Mouse (Mus musculus) hindbrain, postnatal 0 days (tissue): ENCODE data around the gene Gm14597. TPM values are rescaled to one million over a fixed set of nuclear protein-coding genes. Genes with fewer than 3 reads are reported as not detected.
A peak's percentile ranks its signal among the peaks of the same experiment; 100 is the strongest.
"Not testable (repeated sequence)": the region's sequence is repeated elsewhere in the genome, so short reads cannot be mapped to it uniquely, and the experiment has no call there.

Source experiments
- ATAC-seq: fragments of 200-750 bp; cut with Nextera tagmentation; 2 replicates; pipeline ENCODE4 v1.8.0; 2017; ENCODE audit warnings: mild to moderate bottlenecking, moderate TSS enrichment, moderate library complexity
- DNase-seq: peaks from one replicate; pipeline ENCODE4 v3.0.0-alpha.2; 2015; ENCODE audit warnings: low spot score
- H3K27ac ChIP-seq: fragments of 300-500 bp; sonication (generic); 2 replicates; pipeline ENCODE4 v1.5.1; 2014; ENCODE audit warnings: mild to moderate bottlenecking
- H3K27me3 ChIP-seq: fragments of 300-500 bp; sonication (generic); 2 replicates; pipeline ENCODE4 v1.6.1; 2014; ENCODE audit warnings: low read length, mixed read lengths; ENCODE audit not compliant: insufficient read depth
- H3K36me3 ChIP-seq: fragments of 300-500 bp; sonication (generic); 2 replicates; pipeline ENCODE4 v1.6.1; 2014; ENCODE audit warnings: low read length, mixed read lengths; ENCODE audit not compliant: insufficient read depth
- H3K4me1 ChIP-seq: fragments of 300-500 bp; sonication (generic); 2 replicates; pipeline ENCODE4 v1.6.1; 2014; ENCODE audit warnings: antibody characterized with exemption, low read length, mixed read lengths; ENCODE audit not compliant: insufficient read depth
- H3K4me2 ChIP-seq: fragments of 300-500 bp; sonication (generic); 2 replicates; pipeline ENCODE4 v1.6.1; 2014; ENCODE audit warnings: low read depth, mild to moderate bottlenecking, low read length, moderate library complexity, mixed read lengths
- H3K4me3 ChIP-seq: fragments of 300-500 bp; sonication (generic); 2 replicates; pipeline ENCODE4 v1.5.1; 2014; ENCODE audit warnings: low read length
- H3K9ac ChIP-seq: fragments of 300-500 bp; sonication (generic); replicated peaks from 2 replicates; pipeline ENCODE4 v1.6.1; 2014; ENCODE audit warnings: mild to moderate bottlenecking, low read length, moderate library complexity, mixed read lengths
- H3K9me3 ChIP-seq: fragments of 300-500 bp; sonication (generic); 2 replicates; pipeline ENCODE4 v1.6.1; 2016; ENCODE audit warnings: low read length, mixed read lengths
- CTCF ChIP-seq: IDR thresholded peaks from 2 replicates; pipeline ENCODE4 v1.5.1; 2016; ENCODE audit warnings: antibody characterized with exemption, control low read depth, low read depth
- WGBS: fragments of 180-500 bp; shearing (Covaris S2); extraction: QIAGEN DNeasy Blood & Tissue Kit; methylation state at CpG from one replicate; pipeline ENCODE4 v1.1.7; 2014; 5-methylcytosine and 5-hydroxymethylcytosine counted together
- polyA plus RNA-seq: library from polyadenylated mRNA; unstranded; fragments of >200 nt; fragmentation: Nextera tagmentation; extraction: Ambion mirVana; gene quantifications from 2 replicates; pipeline ENCODE4 v1.2.1, GENCODE M21; 2015
- total RNA-seq: library from RNA; depleted of rRNA; stranded (reverse); fragments of >200 nt; gene quantifications from 2 replicates; pipeline ENCODE4 v1.2.3, GENCODE M21; 2014; rRNA removed

The Gm14597 gene
- not detected in 2 replicates for total RNA-seq
- 0.64 TPM in 1 of 2 replicates, not detected in the other for polyA plus RNA-seq

DNA sequence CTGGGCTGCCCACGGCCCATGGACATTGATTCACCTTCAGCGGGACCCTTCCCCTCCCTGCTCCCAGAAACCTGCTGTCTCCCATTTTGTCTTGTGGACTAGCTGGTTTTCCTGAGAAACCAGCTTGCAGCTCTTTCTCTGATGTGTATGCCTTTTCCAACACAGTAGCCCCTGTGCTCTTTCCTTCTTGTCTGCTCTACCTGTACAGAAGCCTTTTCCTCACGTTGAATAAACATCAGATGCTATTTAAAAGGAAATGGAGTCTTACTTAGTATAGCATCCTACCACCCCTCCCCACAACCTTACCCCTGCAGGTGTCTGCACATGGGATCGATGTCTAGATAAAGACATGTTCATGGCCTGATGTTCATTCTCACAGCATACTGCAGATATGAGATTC lies at the start of gene Gm14597:
Gm14597 (minus strand) TSS at position 101 of the 400 bp plus-strand sequence.
- H3K4me1 ChIP-seq, H3K27me3 ChIP-seq, H3K36me3 ChIP-seq, H3K9me3 ChIP-seq, DNase-seq, ATAC-seq: not testable (repeated sequence)
- peak within 1 kb of the TSS; percentile 52 for H3K9ac ChIP-seq
- WGBS = 60% methylated on average over 3 of the region's 4 CpGs
- H3K4me2 ChIP-seq = peak within 1 kb of the TSS; percentile 55
- peak within 1 kb of the TSS; percentile 89 for H3K27ac ChIP-seq
- peak within 1 kb of the TSS; percentile 42 for H3K4me3 ChIP-seq

GRCm38 (mm10) chrX:53652917-53653316 lies 44.1 kb upstream of the Gm14597 start:
- not testable (repeated sequence) for ATAC-seq, H3K9ac ChIP-seq, DNase-seq, H3K4me2 ChIP-seq, H3K36me3 ChIP-seq, H3K9me3 ChIP-seq, H3K27me3 ChIP-seq, H3K4me3 ChIP-seq, H3K27ac ChIP-seq, H3K4me1 ChIP-seq
- 67% methylated on average over 4 of the region's 4 CpGs for WGBS

GRCm38 (mm10) chrX:53645885-53646284 lies 37.1 kb upstream of the Gm14597 start:
- no peaks in the 10 kb centered on the region for H3K9me3 ChIP-seq
- H3K4me2 ChIP-seq = no peak overlapping the region
- no peak overlapping the region for H3K27ac ChIP-seq
- no peaks in the 10 kb centered on the region for H3K36me3 ChIP-seq
- no peak for TF ChIP-seq CTCF
- ATAC-seq (no peak), DNase-seq (no peak)
- 76% methylated on average over 6 of the region's 6 CpGs for WGBS
- no peaks in the 10 kb centered on the region for H3K27me3 ChIP-seq
- no peak overlapping the region for H3K9ac ChIP-seq
- no peaks in the 10 kb centered on the region for H3K4me1 ChIP-seq
- no peak overlapping the region for H3K4me3 ChIP-seq

GRCm38 (mm10) chrX:53642980-53643961 lies 34.5 kb upstream of the Gm14597 start, which contains the start of gene Rtl8a:
TSS of gene Rtl8a (minus strand) at chrX:53643682.
- 39% methylated on average over 11 of the region's 50 CpGs for WGBS
- Histone ChIP-seq H3K4me2 (peak within 1 kb of the TSS; percentile 45), H3K27ac (peak within 1 kb of the TSS; percentile 26; the same call in 1 of the 2 replicates), H3K4me3 (peak within 1 kb of the TSS; percentile 30)
- H3K36me3 ChIP-seq, H3K9ac ChIP-seq, H3K4me1 ChIP-seq, H3K9me3 ChIP-seq, H3K27me3 ChIP-seq: not testable (repeated sequence)
- peak; percentile 95 for ATAC-seq
- DNase-seq = peak; percentile 89

- not testable (repeated sequence) for H3K27me3 ChIP-seq, H3K9ac ChIP-seq, H3K36me3 ChIP-seq, H3K4me1 ChIP-seq, H3K4me3 ChIP-seq, H3K27ac ChIP-seq, DNase-seq, H3K9me3 ChIP-seq
- 33% methylated on average over 3 of the region's 4 CpGs for WGBS
- peak overlapping the region; percentile 41; the same call in 1 of the 2 replicates for H3K4me2 ChIP-seq
- ATAC-seq = peak; percentile 30
Measured at GRCm38 (mm10) chrX:53642604-53642979, 33.8 kb upstream of the Gm14597 start.

DNA sequence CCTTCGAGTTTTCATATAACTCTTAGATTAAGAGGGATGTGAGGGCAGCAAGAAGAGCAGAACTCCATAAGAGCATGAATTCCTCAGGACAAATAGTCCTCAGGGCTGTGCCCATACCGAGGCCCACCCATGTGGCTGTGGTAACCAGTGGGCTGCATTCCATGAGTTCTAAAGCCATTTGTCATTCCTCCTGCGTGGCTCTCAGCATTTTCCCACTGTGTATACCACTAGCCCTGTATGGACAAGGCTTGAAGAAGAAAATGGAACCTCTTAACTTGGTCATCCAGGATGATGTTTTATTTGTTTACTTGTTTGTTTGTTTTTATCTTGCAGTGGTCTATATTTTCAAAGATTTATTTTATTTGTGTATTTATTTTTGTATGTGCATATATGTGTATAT lies 29.3 kb upstream of the Gm14597 start:
- not testable (repeated sequence) for H3K4me1 ChIP-seq, H3K4me3 ChIP-seq, H3K9me3 ChIP-seq, H3K27me3 ChIP-seq, H3K27ac ChIP-seq, ATAC-seq, H3K9ac ChIP-seq, H3K4me2 ChIP-seq, DNase-seq, H3K36me3 ChIP-seq
- 60% methylated on average over 3 of the region's 3 CpGs for WGBS

- not testable (repeated sequence) for H3K4me3 ChIP-seq, H3K36me3 ChIP-seq, H3K27me3 ChIP-seq, H3K4me1 ChIP-seq, H3K9me3 ChIP-seq, H3K27ac ChIP-seq, ATAC-seq, H3K9ac ChIP-seq, DNase-seq, H3K4me2 ChIP-seq
Measured at GRCm38 (mm10) chrX:53611395-53611794, 2.6 kb upstream of the Gm14597 start.
